Mouse (Mus musculus) adrenal gland, adult (tissue): ENCODE measurements around the gene Usp48.
"Not testable (repeated sequence)": the region's sequence is repeated elsewhere in the genome, so short reads cannot be mapped to it uniquely, and the experiment has no call there.

Experiments used
- DNase-seq, 2 experiments: peaks; one replicate each; pipeline ENCODE4 v3.0.0; 2022 to 2023; ENCODE audit warnings: low spot score in 1 of 2; ENCODE audit not compliant: inconsistent age in 2 of 2

Gene Usp48

DNA sequence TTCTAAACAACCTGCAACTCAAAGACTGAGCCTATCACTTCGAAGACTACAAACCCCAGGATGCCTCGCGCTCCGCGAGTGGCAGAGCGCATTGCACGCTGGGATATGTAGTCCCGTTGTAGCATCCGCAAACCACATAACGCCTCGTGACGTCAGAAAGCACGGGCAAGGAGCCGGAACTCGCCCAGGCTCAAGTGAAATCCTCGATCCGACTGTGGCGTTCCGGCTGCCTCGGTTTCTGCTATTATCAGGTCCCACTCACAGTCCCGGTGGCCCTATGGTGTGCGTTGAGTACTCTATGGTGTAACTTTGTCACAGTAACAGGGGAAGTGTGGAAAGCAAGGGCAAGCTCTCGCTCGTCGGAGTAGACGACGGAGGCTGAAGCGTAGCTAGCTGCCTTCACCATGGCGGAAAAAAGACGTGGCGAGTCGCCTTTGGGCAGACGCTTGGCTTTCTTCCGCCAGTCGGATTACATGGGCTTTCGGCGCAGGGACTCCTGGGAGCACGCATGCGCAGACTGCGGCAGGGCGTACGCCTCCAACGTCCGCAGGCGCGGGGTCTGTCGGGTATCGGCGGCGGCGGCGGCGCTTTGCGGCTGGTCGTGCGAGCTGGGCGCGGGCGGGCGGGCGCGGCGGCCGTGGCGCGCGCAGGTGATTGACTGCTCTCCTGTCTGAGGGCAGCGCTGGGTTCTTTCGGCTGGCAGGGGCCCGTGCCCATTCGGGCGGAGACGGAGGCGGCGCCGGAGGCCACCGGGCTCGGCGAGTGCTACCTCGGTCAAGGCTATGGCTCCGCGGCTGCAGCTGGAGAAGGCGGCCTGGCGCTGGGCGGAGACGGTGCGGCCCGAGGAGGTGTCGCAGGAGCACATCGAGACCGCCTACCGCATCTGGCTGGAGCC lies at the start of gene Usp48:
Gene Usp48 (plus strand): TSS at position 155 of the 895 bp plus-strand sequence.
- peak; percentile 99 for DNase-seq

DNA sequence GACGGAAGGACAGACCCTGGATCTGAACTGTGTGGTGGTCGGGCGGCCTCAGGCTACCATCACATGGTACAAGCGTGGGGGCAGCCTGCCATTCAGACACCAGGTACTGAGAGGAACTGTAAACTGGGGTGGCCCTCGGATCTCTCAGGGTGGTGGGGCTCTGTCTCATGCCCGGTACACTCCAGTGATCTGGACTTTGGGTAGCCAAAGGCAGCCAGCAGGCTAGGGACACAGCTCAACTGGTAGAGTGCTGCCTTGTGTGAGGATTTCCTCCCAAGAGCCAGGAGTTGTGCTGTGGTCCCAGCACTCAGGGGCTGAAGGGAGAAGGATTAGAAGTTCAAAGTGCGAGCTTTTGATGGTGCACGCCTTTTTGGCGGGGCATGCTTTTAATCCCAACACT lies 48.0 kb upstream of the Usp48 start:
- no peak for DNase-seq

DNA sequence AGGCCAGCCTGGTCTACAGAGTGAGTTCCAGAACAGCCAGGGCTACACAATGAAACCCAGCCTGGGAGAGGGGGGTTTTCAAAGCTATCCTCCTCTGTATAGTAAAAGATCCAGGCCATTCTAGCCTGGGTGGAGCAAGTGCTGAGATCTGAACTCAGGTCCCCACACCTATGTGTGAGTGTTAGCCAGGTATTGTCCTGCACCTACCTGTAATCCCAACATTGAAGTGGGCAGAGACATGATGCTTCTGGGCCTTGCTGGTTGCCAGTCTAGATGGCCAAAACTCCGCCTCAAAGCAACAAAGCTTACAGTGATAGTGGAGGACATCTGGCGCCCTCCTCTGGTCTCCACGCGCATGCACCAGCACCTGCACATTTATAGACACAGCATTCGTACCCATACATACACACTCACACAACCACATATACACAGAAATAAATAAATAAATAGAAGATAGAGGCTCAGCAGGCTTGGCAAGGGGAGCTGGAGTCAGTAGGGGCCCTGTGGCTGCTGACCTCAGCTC lies 47.5 kb upstream of the Usp48 start:
- DNase-seq: peak; percentile 42 to 80

DNA sequence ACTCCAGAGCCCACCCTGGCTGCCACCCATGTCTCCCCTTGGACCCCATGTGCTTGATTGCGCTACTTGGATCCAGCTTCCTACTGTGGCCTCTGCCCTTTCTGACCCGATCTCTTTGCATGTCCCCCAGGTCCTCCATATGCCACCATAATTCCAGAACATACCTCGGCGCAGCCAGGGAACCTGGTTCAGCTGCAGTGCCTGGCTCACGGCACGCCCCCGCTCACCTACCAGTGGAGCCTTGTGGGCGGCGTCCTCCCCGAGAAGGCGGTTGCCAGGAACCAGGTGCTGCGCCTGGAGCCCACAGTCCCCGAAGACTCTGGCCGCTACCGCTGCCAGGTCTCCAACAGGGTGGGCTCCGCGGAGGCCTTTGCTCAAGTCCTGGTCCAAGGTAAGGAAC lies 40.1 kb upstream of the Usp48 start:
- no peak for DNase-seq

DNA sequence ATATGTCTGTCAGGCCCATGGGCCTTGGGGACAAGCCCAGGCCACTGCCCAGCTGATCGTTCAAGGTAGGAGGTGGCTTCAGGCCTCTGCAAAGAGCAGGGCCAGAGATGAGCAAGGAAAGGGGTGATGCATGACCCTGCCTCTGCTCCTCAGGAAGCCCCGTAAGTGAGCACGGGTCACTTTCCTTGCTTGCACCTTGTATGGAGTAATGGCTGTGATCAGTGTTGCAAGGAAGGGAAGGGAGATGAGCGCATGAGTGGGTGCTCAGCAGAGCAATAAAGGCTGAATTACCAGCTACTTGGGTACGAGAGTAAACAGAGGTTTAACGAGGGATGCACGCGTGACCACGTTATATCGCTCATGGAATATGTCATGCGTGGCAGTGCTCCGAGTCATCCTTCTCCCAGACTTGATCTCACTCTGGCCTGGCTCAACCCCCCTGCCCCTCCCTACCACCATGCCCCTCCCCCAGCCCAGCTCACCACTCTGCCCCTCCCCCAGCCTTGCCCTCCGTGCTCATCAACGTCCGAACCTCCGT lies 36.8 kb upstream of the Usp48 start:
- no peak for DNase-seq

DNA sequence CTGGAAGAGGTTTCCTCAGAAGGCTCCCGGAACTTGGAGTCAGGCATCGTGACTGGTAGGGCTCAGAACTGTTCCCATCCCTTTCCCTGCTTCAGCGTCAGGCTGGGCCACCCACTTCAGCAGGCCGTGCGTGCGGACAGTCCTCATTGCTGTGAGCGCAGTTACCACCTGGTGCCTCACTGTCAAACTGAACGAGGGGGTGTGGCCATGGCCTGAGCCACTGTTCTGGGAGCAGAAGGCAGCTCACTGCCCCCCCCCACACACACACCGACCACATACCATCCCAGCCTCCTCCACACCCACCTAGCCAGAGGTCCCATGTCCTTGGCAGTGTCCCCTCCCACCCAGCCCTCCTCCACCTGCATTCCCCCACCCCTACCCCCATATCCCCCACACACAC lies 23.7 kb upstream of the Usp48 start:
- no peak for DNase-seq

DNA sequence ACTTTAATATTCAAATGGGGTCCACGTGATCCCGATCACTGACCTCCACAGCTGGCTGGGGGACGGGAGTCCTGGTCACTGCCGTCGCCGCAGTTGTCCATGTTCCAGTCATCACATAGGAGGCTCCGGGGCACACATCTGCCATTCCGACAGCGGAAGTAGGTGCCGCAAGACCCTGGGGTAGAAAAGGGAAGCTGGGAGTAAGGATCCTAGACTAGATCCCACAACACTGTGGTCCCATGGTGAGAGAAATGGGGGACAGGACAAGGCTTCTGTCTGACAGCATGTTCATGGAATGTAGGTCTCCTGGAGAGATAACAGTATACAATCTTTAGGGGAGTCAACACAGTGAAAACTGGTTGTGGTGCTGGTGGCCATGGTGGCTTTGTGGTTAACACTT lies 19.1 kb upstream of the Usp48 start, which contains the start of gene Ldlrad2:
Gene Ldlrad2 (minus strand): TSS at position 101 of the 400 bp plus-strand sequence.
- no peak for DNase-seq

DNA sequence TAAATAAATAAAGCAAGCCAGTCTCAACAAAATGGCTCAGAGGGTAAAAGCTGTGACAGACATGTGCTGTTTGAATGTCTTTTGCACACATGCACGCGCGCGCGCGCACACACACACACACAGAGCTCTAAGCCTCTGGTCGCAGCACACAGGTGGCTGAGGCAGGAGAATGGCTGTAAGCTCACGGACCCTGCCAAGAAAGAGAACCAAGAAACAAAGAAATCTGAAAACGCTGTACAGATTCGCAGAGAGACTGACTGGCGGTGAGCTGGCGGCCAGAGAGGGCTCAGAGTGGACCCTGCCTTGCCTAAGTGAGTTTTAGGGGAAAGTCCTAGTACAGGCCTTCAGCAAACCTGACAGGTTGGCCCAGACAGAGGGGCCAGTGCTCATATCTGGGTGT lies 16.1 kb upstream of the Usp48 start:
- DNase-seq: no peak

DNA sequence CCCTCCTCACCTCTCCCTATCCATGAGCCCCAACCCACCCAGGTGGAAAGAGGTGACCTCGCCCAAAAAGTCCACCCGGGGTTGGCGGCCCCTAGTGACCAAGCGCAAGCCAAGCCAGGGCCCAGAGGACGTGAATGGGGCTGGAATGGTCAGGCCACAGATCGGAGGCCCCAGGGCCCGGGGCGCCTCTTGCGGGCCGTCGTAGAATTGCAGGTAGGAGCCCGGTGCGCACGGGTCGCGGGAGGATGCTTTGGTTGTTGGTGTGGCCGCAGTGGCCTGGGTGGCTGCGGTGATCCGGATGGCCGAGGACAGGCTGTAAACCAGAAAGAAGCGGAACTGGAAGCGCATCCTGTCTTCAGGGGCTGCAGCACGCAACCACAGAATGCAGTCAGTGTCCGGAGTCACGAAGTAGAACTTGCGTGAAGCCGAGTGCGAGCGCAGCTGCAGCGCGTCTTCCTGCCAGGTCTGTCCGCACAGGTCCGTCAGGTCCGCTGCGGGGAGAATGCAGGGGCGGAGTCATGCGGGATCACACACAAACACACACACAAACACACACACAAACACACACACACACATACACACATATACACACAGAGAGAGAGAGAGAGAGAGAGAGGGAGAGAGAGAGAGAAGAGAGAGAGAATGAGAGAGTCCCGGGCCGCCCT lies 15.2 kb upstream of the Usp48 start:
- DNase-seq: peak; percentile 63 to 84

DNA sequence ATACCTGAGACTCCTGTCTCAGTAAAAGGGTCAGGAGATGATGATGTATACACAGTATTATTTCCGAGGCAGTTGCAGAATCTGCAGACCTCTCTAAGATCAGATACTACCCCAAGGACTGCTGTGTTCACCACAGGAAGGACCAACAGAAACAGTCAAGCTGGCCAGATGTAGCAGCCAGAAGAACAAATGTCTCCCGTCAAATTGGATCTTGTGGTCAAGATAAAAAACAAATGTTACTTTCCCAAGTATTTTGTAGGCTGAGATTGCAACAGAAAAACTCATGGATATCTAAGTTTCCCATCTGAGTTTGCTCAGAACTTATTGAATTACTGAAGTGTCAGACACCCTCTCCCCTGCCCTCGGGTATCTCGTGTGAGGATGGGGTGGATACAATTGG lies 13.8 kb upstream of the Usp48 start:
- no peak for DNase-seq

DNA sequence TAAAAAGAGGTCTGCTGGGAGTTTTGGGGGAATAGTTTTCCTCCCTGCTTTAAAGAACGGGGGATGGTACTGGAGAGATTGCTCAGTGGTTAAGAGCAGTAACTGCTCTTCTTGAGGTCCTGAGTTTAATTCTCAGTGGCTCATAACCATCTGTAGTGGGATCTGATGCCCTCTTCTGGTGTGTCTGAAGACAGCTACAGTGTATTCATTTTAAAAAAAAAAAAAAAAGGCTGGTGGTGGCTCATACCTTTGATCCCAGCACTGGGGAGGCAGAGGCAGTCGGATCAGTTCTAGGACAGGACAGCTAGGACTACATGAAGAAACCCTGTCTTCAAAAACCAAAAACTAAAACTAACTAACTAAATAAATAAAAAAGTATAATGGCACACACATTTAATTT lies 13.3 kb upstream of the Usp48 start:
- no peak for DNase-seq

DNA sequence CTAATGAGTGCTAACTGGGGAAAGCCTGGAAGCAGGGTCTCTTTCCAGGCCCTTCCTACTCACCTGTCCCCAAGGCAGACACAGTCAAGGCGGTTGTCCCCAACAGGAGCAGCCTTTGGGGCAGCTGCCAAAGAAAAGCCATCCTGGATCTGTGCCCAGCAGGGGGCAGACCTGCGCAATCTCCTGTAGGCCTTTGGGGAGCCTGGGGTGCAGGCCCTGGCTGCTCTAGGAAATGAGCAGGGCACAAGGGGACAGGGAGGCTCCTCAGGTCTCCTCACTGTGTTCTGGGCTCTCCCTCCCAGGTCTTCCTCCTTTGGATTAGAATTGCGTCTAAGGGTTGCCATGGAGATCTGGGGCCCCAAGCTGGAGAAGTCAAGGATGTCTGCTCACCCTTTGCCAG lies 11.7 kb upstream of the Usp48 start:
- peak; percentile 79 to 91 for DNase-seq

DNA sequence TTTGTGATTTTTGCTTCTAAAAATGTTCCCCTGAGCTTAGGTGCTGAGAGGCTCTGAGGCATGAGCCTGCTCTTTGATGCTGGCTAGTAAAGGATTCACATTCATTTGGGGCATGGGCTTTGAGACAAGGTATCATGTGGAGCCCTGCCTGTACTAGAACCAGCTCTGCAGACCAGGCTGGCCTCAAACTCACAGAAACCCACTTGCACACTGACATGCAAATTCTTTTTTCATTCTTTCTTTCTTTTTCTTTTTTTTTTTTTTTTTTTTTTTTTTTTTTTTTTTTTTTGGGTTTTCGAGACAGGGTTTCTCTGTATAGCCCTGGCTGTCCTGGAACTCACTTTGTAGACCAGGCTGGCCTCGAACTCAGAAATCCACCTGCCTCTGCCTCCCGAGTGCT lies 4.5 kb upstream of the Usp48 start:
- not testable (repeated sequence) for DNase-seq

DNA sequence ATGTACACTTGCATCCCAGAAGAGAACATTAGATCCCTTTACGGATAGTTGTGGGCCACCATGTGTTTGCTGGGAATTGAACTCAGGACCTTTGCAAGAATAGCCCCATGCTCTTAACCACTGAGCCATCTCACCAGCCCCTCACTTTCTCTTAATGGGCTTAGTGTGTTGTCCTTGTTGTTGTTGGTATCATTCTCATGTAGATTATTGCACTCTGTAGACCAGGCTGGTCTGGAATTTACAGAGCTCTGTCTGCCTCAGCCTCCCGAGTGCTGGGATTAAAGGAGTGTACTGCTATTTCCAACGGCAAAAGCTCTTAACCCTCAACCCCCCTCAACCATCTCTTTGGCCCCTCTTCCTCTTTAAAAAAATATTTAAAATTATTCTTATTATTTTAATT lies 4.0 kb upstream of the Usp48 start:
- DNase-seq: no peak

DNA sequence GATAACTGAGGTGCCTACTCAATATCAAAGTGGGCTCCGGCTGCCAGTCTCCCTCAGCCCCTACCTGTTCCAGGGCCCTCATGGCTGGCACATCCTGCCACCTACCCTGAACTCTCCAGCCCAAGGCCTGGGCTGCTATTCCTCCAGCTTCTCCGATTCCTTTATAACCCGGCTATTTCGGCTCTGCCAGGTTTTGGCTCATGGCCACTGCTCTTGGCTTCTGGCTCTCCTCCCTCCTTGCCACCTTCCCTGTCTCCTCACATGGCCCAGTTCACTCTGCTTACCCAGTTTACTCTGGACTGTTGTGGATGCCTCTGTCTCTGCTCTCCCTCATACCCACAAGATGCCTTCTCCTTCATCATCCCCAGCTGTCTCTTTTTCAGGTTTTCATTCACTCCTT lies 2.6 kb upstream of the Usp48 start:
- no peak for DNase-seq

DNA sequence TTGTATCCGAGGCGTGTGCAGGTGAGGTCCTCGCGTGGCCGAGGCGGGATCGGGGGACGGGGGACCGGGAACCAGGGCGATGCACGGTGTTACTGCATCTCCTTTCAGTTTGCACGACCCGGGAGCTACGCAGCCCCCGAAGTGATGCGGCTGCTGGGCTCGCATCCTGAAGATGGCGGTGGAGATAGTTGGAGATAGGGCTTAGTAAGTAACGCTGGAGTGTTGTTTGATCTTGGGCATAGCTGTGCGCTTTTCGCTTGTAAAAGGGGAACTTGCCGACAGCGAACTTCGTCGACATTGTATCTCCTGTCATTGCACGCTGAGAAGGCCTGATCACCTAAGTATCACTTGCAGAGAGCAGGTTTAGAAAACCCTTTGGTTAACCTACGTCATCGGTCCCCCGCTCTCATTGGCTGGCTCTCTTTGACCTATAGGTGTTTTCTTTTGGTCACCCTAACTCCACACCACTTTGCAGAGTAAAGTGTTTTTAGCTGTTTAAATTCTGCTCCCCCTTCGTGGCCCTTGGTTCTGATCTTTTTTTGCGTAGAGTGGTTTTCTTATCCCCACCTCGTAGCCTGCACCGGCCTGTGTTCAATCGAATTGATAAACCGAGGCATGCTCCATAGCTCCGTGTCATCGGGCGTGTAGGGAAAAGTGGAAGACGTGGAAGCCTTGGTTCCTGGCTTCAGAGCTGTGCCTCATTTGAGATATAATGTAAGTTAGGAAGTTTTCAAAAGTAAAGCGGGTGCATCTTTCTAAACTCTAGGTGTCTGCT lies 1.1 kb downstream of the Usp48 start:
- DNase-seq: no peak

DNA sequence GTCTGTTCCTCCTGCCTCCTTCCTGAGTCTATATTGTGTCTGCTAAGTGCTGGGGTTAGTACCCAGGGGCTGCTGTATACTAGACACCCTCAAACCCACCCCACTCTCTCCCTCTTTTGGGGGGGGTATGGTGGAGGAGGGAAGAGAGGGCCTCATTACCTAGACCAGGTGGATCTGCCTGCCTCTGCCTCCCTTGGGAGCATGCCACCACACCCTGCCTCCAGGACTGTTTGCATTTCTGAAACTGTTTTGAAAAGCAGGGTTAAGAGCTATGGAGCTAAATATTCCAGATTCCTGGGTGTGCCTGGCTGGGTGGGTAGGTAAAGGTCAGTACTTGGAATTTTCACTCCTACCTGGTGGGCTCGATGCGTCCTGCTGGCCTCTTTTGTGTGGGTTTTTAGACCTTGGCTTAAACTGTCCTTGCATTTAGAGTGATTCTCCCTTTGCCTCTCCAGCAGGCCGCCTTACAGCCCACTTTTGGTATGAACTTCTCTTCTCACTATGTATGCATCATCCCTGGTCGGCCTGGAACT lies 3.6 kb downstream of the Usp48 start:
- DNase-seq: no peak

DNA sequence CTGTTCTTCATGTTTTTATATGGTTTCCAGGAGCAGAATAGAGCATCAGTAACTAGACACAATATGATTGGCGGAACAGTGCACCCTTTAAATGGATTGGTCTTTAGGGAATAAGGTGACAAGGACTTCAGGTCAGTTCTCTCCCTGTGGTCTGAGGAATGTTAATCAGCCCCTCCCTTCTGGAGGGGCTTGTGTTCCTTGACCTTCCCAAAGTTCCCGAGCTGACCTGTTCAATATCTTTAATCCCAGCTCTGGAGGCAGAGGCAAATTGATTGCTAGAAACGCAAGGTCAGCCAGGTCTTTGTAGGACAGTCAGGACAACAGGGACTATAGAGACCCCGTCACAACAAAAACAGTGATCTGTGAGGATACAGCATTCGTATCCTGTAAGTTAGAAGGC lies 5.0 kb downstream of the Usp48 start:
- DNase-seq: no peak

DNA sequence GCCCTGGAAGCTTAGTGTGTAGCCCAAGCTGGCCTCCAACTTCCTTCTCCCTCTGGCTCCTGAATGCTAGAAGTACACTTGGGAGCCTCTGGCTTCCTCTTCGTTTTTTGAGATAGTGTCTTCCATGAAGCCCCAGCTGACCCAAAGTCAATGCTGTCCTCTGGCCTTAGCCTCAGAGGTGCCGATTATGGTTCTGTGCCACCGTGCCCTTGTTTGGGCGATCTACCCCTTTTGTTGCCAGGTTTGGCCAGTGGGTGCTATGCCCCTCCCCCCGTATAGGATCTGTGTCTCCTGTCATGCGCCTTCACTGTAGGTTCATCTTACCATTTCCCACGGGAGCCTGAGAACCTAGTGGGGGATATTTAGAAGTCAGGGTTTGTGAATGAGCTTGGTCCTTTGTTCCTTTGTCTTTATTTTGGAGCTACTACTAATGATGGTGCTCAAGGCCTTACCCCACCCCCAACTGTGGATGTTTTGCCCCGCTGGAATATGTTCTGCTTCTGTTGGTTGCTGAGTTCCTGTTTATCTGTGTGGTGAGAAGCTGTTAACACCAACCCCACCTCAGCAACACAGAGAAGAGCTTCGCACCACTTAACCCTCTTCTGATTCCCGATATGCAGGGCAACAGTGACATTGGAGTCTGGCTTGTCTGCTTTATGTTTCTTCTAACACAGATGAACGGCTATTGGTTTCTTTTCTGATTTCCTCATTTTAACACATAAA lies 10.1 kb downstream of the Usp48 start:
- DNase-seq: no peak

DNA sequence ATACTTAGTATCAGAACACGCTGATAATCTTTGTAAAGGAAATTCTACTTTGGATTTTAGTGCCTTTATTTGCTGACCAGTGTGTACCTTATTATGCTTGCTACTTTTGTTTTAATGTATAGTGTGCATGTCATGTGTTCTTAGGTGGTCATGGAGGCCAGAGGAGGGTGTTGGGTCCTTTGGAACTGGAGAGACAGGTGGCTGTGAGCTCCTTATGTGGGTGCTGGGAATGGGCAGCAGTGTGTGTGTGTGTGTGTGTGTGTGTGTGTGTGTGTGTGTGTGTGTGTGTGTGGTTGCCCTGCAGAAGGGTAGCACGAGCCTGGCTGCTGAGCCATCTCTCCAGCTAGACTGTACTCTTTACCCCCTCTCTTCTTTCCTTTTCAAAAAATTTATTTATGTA lies 13.5 kb downstream of the Usp48 start:
- no peak for DNase-seq
